Mouse (Mus musculus) forebrain, postnatal 0 days (tissue): ENCODE measurements at regions not wholly inside any gene's neighbourhood (a gene's known extent, or its start where the extent isn't known, plus 50 kb on each side); places are given as distances from the start of the nearest gene placed in this dataset.
A peak's percentile ranks its signal among the peaks of the same experiment; 100 is the strongest.

ENCODE experiments used
- ATAC-seq: fragments of 200-750 bp; cut with Nextera tagmentation; 2 replicates; pipeline ENCODE4 v1.8.0; 2017; ENCODE audit warnings: mild to moderate bottlenecking, moderate library complexity
- DNase-seq: peaks from one replicate; pipeline ENCODE4 v3.0.0-alpha.2; 2015
- H3K27ac ChIP-seq: fragments of 300-500 bp; sonication (generic); 2 replicates; pipeline ENCODE4 v1.5.1; 2014; ENCODE audit warnings: low read depth, mild to moderate bottlenecking, antibody characterized with exemption, low read length, moderate library complexity, mixed read lengths
- H3K27me3 ChIP-seq: fragments of 300-500 bp; sonication (generic); 2 replicates; pipeline ENCODE4 v1.6.1; 2014; ENCODE audit warnings: mild to moderate bottlenecking, low read length, mixed read lengths; ENCODE audit not compliant: insufficient read depth
- H3K36me3 ChIP-seq: fragments of 300-500 bp; sonication (generic); 2 replicates; pipeline ENCODE4 v1.6.1; 2014; ENCODE audit warnings: mild to moderate bottlenecking, moderate library complexity; ENCODE audit not compliant: insufficient read depth
- H3K4me1 ChIP-seq: fragments of 300-500 bp; sonication (generic); 2 replicates; pipeline ENCODE4 v1.6.1; 2014; ENCODE audit warnings: antibody characterized with exemption; ENCODE audit not compliant: insufficient read depth
- H3K4me2 ChIP-seq: fragments of 300-500 bp; sonication (generic); 2 replicates; pipeline ENCODE4 v1.6.1; 2014; ENCODE audit warnings: low read depth, mild to moderate bottlenecking, moderate library complexity
- H3K4me3 ChIP-seq: fragments of 300-500 bp; sonication (generic); 2 replicates; pipeline ENCODE4 v1.5.1; 2014; ENCODE audit warnings: low read depth, low read length, mixed read lengths
- H3K9ac ChIP-seq: fragments of 300-500 bp; sonication (generic); 2 replicates; pipeline ENCODE4 v1.6.1; 2014; ENCODE audit warnings: mild to moderate bottlenecking
- H3K9me3 ChIP-seq: fragments of 300-500 bp; sonication (generic); 2 replicates; pipeline ENCODE4 v1.6.1; 2016; ENCODE audit warnings: low read length
- CTCF ChIP-seq: sonication (generic); IDR thresholded peaks from 2 replicates; pipeline ENCODE4 v1.5.1; 2016; ENCODE audit warnings: antibody characterized with exemption, control low read depth, low read depth
- WGBS: fragments of 180-500 bp; shearing (Covaris S2); extraction: QIAGEN DNeasy Blood & Tissue Kit; methylation state at CpG from one replicate; pipeline ENCODE4 v1.1.7; 2014; 5-methylcytosine and 5-hydroxymethylcytosine counted together

DNA sequence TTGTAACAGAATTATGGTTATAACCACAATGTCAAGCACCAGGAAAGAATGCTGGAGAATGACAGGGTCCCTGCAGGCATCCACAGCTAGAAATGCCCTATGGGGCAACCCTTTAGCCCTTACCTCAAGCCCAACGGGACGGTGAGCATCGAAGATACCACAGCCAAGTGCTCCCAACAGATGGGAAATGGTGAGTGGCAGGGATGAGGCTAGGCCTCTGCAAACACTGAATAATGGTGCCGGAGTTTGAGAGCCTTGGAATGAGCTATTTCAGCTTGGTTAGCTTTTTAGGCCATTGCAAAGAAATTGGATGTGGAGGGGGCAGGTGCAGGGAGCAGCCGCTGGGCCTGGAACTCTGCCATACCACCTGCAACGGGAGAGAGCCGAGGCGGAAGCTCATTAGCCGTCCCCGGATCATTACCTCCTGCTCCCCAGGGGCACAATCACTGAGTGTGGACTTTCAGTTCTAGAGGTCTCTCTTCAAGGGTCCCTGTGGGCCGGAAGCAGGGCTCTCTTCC, 117.9 kb downstream of the Usp31 start:
- DNase-seq (peak; percentile 45), ATAC-seq (peak; percentile 51)
- Histone ChIP-seq H3K27me3 (no peaks in the 10 kb centered on the region), H3K4me1 (no peaks in the 10 kb centered on the region), H3K9ac (no peak overlapping the region), H3K9me3 (no peaks in the 10 kb centered on the region), H3K4me3 (no peak overlapping the region), H3K36me3 (no peaks in the 10 kb centered on the region), H3K27ac (no peak overlapping the region), H3K4me2 (no peak overlapping the region)
- TF ChIP-seq CTCF, result no peak
- 21% methylated on average over 11 of the region's 11 CpGs for WGBS

DNA sequence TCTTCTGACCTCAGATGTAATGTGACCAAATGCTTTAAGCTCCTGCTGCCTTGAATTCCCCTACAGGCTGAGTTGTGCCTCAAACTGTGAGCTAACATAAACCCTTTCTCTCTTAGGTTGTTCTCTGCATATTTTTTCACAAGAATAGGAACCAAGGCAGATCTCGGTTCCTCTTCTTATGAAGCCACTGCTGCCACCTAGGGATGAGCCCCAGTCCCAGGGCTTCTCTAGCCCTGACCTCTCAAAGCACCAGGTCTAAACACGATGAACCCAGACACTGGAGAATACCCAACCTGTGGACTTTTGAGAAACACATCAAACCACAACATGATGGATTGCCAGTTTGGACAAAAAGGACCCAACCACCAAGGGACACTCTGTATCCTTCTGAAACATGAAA, 119.3 kb downstream of the Usp31 start:
- Histone ChIP-seq H3K27ac (no peak overlapping the region), H3K9ac (no peak overlapping the region), H3K4me2 (no peak overlapping the region), H3K36me3 (no peaks in the 10 kb centered on the region), H3K4me1 (no peaks in the 10 kb centered on the region), H3K27me3 (no peaks in the 10 kb centered on the region), H3K4me3 (no peak overlapping the region), H3K9me3 (no peaks in the 10 kb centered on the region)
- 75% methylated on average over 2 of the region's 2 CpGs for WGBS
- ATAC-seq (no peak), DNase-seq (no peak)
- no peak for TF ChIP-seq CTCF

- 33% methylated on average over 10 of the region's 10 CpGs for WGBS
- H3K9ac ChIP-seq, result no peak overlapping the region
- H3K27ac ChIP-seq, result no peak overlapping the region
- H3K27me3 ChIP-seq, result no peaks in the 10 kb centered on the region
- ATAC-seq, result no peak
- no peak for TF ChIP-seq CTCF
- no peak overlapping the region for H3K4me3 ChIP-seq
- H3K9me3 ChIP-seq, result no peaks in the 10 kb centered on the region
- no peak overlapping the region for H3K4me2 ChIP-seq
- no peaks in the 10 kb centered on the region for H3K4me1 ChIP-seq
- no peaks in the 10 kb centered on the region for H3K36me3 ChIP-seq
- no peak for DNase-seq
Observed at GRCm38 (mm10) chr7:121585721-121586120, 121.3 kb downstream of the Usp31 start.

DNA sequence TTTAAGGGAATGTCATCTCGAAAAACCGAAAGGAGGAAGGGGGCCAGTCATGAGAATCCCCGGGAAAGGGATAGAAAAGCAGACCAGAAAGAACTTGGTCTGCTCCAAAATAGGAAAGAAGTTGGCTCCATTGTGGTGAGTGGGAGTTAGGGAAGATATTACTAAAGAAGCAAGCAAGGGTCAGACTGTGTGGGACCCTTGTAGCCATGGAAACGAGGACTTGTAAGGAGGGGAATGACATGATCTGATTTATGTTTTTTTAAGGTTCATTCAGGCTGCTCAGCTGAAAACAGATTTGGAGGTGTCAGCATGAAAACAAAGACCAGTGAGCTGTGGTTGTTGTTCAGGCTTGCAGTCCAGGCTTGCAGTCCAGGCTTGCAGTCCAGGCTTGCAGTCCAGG, 127.6 kb downstream of the Usp31 start:
- ATAC-seq, result no peak
- no peak for DNase-seq
- Histone ChIP-seq H3K36me3 (no peaks in the 10 kb centered on the region), H3K4me2 (no peak overlapping the region), H3K4me3 (no peak overlapping the region), H3K4me1 (no peaks in the 10 kb centered on the region), H3K9ac (no peak overlapping the region), H3K9me3 (no peaks in the 10 kb centered on the region), H3K27me3 (no peaks in the 10 kb centered on the region), H3K27ac (no peak overlapping the region)
- 18% methylated on average over 4 of the region's 4 CpGs for WGBS
- no peak for TF ChIP-seq CTCF

DNA sequence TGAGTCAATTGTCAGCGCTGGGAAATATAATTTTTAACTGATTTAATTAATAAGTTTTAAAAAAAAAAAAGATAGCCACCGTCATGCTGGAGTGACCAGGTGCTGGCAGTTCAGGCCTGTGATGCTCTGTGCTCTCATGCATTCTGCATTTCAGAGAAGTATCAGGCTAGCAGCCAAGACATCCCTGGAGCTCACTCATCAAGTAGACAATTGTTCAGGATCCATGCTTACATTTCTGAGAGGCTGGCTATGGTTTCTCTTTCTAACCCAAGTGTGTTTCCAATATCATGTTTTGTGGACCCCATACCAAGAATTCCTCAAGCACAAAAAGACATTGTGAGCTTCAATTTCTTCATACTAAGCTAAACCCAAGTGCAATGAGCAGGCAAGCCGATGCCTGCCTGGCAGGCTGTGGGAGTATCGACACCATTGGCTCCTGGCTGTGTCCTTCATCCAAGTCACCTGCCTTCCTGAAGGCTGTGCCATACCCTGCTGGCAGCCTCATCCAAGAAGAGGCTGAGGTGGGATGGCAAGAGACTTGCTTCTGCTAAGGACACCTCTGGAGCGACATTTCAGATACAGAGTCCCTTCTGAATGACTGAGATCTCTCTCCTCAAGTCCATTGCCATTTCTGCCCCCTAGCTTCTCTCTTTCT, 134.2 kb downstream of the Usp31 start:
- ATAC-seq, result no peak
- Histone ChIP-seq H3K4me3 (no peak overlapping the region), H3K27me3 (no peaks in the 10 kb centered on the region), H3K36me3 (no peaks in the 10 kb centered on the region), H3K9me3 (no peaks in the 10 kb centered on the region), H3K4me1 (no peaks in the 10 kb centered on the region), H3K27ac (no peak overlapping the region), H3K4me2 (no peak overlapping the region), H3K9ac (no peak overlapping the region)
- WGBS, result 68% methylated on average over 5 of the region's 5 CpGs
- no peak for DNase-seq
- TF ChIP-seq CTCF, result no peak

- H3K4me2 ChIP-seq, result no peak overlapping the region
- H3K27me3 ChIP-seq, result no peaks in the 10 kb centered on the region
- no peak overlapping the region for H3K9ac ChIP-seq
- DNase-seq (no peak), ATAC-seq (peak; percentile 47)
- no peaks in the 10 kb centered on the region for H3K36me3 ChIP-seq
- no peaks in the 10 kb centered on the region for H3K4me1 ChIP-seq
- no peak overlapping the region for H3K27ac ChIP-seq
- no peak overlapping the region for H3K4me3 ChIP-seq
- no peak for TF ChIP-seq CTCF
- WGBS, result 14% methylated on average over 3 of the region's 3 CpGs
- no peaks in the 10 kb centered on the region for H3K9me3 ChIP-seq
Observed at GRCm38 (mm10) chr7:121571741-121572140, 135.3 kb downstream of the Usp31 start.

- Histone ChIP-seq H3K27ac (no peak overlapping the region), H3K9ac (no peak overlapping the region), H3K4me2 (no peak overlapping the region), H3K4me1 (no peaks in the 10 kb centered on the region), H3K36me3 (no peaks in the 10 kb centered on the region), H3K4me3 (no peak overlapping the region), H3K9me3 (no peaks in the 10 kb centered on the region), H3K27me3 (no peaks in the 10 kb centered on the region)
- DNase-seq (no peak), ATAC-seq (peak; percentile 57)
- no peak for TF ChIP-seq CTCF
- 50% methylated on average over 4 of the region's 4 CpGs for WGBS
Observed at GRCm38 (mm10) chr7:121571292-121571691, 135.8 kb downstream of the Usp31 start.

- ATAC-seq, result no peak
- H3K9ac ChIP-seq, result no peak overlapping the region
Observed at GRCm38 (mm10) chr7:121569248-121569647, 137.8 kb downstream of the Usp31 start.

More at GRCm38 (mm10) chr7:121569248-121569647, 137.8 kb downstream of the Usp31 start:
- Histone ChIP-seq H3K27me3 (no peaks in the 10 kb centered on the region), H3K4me2 (no peak overlapping the region), H3K4me1 (no peaks in the 10 kb centered on the region), H3K4me3 (no peak overlapping the region), H3K27ac (no peak overlapping the region), H3K36me3 (no peaks in the 10 kb centered on the region), H3K9me3 (no peaks in the 10 kb centered on the region)
- no peak for TF ChIP-seq CTCF
- 86% methylated on average over 7 of the region's 7 CpGs for WGBS
- DNase-seq, result no peak
